Mouse (Mus musculus) liver, embryonic 13.5 days (tissue): Measurements from ENCODE around the gene Klhl7. TPM values are rescaled to one million over a fixed set of nuclear protein-coding genes. Genes with fewer than 3 reads are reported as not detected.

Source experiments
- polyA plus RNA-seq: library from polyadenylated mRNA; unstranded; fragments of >200 nt; fragmentation: Nextera tagmentation; extraction: Ambion mirVana; gene quantifications from 2 replicates; pipeline ENCODE4 v1.2.1, GENCODE M21; 2015

The Klhl7 gene
- polyA plus RNA-seq, 1 experiment from 2014 or later = 20.1 TPM

Other genes starting within 250 kb of the Klhl7 start
- gene Fam126a, start 69.9 kb upstream of the Klhl7 start, polyA plus RNA-seq = 62.7 and 70.9 TPM in 2 replicates
- 8.9 and 9.1 TPM in 2 replicates for gene Nupl2, start 64.4 kb downstream of the Klhl7 start, polyA plus RNA-seq